Mouse (Mus musculus): Measurements from ENCODE around the gene Tex9. TPM values are rescaled to one million over a fixed set of nuclear protein-coding genes. Genes with fewer than 3 reads are reported as not detected.
A peak's percentile ranks its signal among the peaks of the same experiment; 100 is the strongest.

The Tex9 gene
- polyA plus RNA-seq, 1 experiment from 2014 or later = 2.4 TPM

DNA sequence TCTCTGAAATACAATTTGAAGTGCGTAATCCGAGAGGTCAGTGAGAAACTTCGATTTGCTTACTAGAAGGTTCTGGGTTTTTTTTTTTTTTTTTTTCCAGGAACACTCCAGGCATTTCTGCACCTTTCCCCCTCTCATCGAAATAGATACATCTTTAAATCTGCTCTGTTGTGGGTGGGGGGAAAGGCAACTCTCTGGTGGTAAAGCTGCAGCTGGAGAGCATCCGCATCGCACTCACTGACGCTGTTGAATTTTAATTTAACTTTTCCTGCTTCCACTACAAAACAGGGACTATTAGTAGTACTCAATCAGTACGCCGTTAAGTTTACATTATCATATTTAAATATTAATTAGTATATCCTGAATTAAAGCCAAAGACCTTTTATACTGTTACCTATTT is 53.3 kb downstream of the Tex9 start:
- peak overlapping the region; percentile 96 for H3K4me2 ChIP-seq (ENCODE audit: low read depth, low read length)
- peaks cover 26% of the 10 kb centered on the region for H3K4me1 ChIP-seq (ENCODE audit: control insufficient read depth, low read depth, low read length)
- whole genome bisulfite sequencing (ENCODE audit: insufficient replicate concordance) = 2% methylated on average over 9 of the region's 9 CpGs
- no peaks in the 10 kb centered on the region for H3K9me3 ChIP-seq (replicated peaks; ENCODE audit: control insufficient read depth, low read length)
- H3K27me3 ChIP-seq (ENCODE audit: control insufficient read depth, insufficient read depth, low read depth, low read length) = no peaks in the 10 kb centered on the region
- peaks cover 7% of the 10 kb centered on the region for H3K36me3 ChIP-seq (ENCODE audit: control insufficient read depth, insufficient read depth)
- H3K4me3 ChIP-seq (ENCODE audit: low read depth, low read length) = peak overlapping the region; percentile 77
- peak overlapping the region; percentile 72 for H3K9ac ChIP-seq (ENCODE audit: low read depth, low read length)
- H3K27ac ChIP-seq (ENCODE audit: low read length) = peak overlapping the region; percentile 87
- no peak for ATAC-seq (ENCODE audit: low read depth)

DNA sequence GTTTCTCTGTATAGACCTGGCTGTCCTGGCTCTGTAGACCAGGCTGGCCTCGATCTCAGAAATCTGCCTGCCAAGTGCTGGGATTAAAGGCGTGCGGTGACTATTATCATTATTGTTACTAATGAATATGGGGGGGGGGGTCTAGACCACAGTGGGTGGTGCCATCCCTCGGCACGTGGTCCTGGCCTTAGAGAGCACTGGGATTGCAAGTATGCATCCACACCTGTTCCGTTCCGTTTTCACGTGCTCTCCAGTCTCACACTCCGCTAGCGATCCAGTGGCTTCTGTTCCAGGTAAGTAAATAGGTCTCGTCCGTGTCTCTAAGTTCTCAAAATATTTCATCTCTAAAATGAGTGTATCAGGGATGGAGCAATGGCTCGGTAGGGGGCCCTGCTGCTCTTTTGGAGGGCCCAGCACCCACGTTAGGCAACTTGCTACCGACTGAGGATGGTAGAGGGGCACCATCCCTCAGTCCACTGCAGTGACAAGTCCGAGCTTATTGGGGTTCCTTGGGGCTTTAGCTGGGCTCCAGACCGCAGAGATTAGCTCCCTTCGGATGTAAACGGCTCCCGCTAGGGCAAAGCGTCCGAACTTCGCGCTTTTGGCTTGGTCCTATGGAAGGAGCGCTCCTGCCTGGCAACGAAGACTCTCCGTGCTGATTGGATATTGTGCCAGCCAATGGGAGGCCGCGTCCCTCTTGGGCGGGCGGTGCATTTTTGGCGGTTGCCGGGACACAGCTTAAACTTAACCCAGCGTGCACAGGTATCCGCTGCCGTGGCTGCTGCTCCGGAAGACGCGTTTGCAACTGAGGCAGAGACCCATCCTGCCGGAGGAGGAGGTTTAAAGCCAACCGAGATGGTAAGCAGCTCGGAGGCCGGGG is 54.0 kb downstream of the Tex9 start, which contains the start of gene Mns1:
Mns1 (plus strand) TSS at position 190 of the 880 bp plus-strand sequence.
- Histone ChIP-seq H3K27ac (ENCODE audit: low read length) (peak within 1 kb of the TSS; percentile 97), H3K9ac (ENCODE audit: low read depth, low read length) (peak within 1 kb of the TSS; percentile 76), H3K4me1 (ENCODE audit: control insufficient read depth, low read depth, low read length) (peaks cover 23% of the 10 kb centered on the region), H3K36me3 (ENCODE audit: control insufficient read depth, insufficient read depth) (peaks cover under 1% of the 10 kb centered on the region; the same call in 1 of the 2 replicates), H3K27me3 (ENCODE audit: control insufficient read depth, insufficient read depth, low read depth, low read length) (no peaks in the 10 kb centered on the region), H3K4me3 (ENCODE audit: low read depth, low read length) (peak within 1 kb of the TSS; percentile 77), H3K9me3 (replicated peaks; ENCODE audit: control insufficient read depth, low read length) (no peaks in the 10 kb centered on the region), H3K4me2 (ENCODE audit: low read depth, low read length) (peak within 1 kb of the TSS; percentile 96)
- peak; percentile 92 for ATAC-seq (ENCODE audit: low read depth)
- WGBS (ENCODE audit: insufficient replicate concordance) = 2% methylated on average over 43 of the region's 43 CpGs

DNA sequence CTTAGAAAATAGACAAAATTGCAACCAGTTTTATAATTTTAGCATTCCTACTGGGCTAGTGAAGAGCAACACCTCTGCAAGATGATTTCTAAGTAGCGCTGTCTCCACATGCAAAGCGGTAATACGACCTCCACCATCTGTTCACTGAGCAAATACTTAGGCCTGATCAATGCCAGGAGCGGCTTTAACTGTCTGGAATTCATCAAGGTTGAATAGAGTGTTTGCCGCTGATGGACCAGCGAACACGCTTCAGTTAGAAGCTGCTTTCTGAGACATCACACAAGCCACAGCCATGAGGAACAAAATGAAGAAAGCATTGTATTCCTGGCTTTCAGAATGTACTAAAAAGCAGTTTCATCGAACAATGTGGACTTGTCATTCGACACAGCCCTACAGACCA is 57.1 kb downstream of the Tex9 start:
- no peak overlapping the region for H3K4me2 ChIP-seq (ENCODE audit: low read depth, low read length)
- no peaks in the 10 kb centered on the region for H3K27me3 ChIP-seq (ENCODE audit: control insufficient read depth, insufficient read depth, low read depth, low read length)
- no peak overlapping the region for H3K9ac ChIP-seq (ENCODE audit: low read depth, low read length)
- ATAC-seq (ENCODE audit: low read depth) = no peak
- peaks cover 6% of the 10 kb centered on the region for H3K4me1 ChIP-seq (ENCODE audit: control insufficient read depth, low read depth, low read length)
- no peaks in the 10 kb centered on the region for H3K36me3 ChIP-seq (ENCODE audit: control insufficient read depth, insufficient read depth)
- no peak overlapping the region for H3K27ac ChIP-seq (ENCODE audit: low read length)
- H3K4me3 ChIP-seq (ENCODE audit: low read depth, low read length) = no peak overlapping the region
- no peaks in the 10 kb centered on the region for H3K9me3 ChIP-seq (replicated peaks; ENCODE audit: control insufficient read depth, low read length)
- WGBS (ENCODE audit: insufficient replicate concordance) = 78% methylated on average over 9 of the region's 9 CpGs

DNA sequence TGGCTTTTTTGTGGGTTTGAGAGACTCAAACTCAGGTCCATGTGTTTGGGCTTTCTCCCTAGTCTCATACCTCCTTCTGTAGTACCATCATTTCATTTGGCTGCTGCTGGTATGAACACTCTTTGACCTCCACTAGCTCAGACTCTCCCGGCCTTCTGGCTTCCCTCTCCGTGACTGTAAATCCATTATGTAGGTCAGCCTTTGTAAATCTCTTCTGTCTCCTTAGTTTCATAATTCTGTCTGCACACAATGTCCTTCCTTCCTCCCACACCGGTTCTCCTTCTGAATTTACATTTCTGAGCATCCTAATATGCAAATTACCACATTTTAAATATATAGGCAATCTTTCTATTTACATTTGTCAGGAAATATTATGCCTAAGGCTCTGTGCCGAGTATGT is 64.2 kb downstream of the Tex9 start:
- Histone ChIP-seq H3K27me3 (ENCODE audit: control insufficient read depth, insufficient read depth, low read depth, low read length) (no peaks in the 10 kb centered on the region), H3K27ac (ENCODE audit: low read length) (no peak overlapping the region), H3K9me3 (replicated peaks; ENCODE audit: control insufficient read depth, low read length) (no peaks in the 10 kb centered on the region), H3K4me2 (ENCODE audit: low read depth, low read length) (no peak overlapping the region), H3K9ac (ENCODE audit: low read depth, low read length) (no peak overlapping the region), H3K36me3 (ENCODE audit: control insufficient read depth, insufficient read depth) (no peaks in the 10 kb centered on the region), H3K4me1 (ENCODE audit: control insufficient read depth, low read depth, low read length) (peaks cover 2% of the 10 kb centered on the region; the same call in 1 of the 2 replicates), H3K4me3 (ENCODE audit: low read depth, low read length) (no peak overlapping the region)
- 51% methylated on average over 4 of the region's 4 CpGs for WGBS (ENCODE audit: insufficient replicate concordance)
- ATAC-seq (ENCODE audit: low read depth) = no peak

DNA sequence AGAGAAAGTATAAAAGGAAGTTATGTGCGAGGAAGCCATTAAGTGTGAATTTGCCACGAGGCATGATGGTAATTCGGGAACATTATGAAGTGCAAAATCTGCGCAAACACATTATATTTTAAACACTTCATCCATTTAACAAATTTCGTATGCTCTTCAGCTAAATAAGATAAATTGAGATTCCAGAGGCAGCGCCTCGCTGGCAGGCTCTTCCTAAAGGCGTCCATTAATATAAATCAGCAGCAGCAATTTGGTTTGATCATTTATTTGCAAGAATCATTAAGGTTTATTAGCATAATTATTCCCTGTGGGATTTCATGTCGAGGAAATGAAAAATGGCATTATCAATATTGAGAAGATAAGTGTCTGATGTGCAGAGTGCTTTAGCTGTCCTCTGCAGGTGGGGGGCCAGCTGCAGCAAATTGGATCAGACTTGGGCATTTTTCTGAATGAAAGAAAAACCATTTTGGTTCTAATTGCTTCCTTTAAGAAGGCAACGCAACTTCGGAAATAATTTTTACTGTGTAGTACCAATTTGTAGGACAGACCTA is 66.6 kb downstream of the Tex9 start:
- Histone ChIP-seq H3K36me3 (ENCODE audit: control insufficient read depth, insufficient read depth) (no peaks in the 10 kb centered on the region), H3K4me1 (ENCODE audit: control insufficient read depth, low read depth, low read length) (peaks cover 14% of the 10 kb centered on the region), H3K27ac (ENCODE audit: low read length) (no peak overlapping the region), H3K4me2 (ENCODE audit: low read depth, low read length) (no peak overlapping the region), H3K9me3 (replicated peaks; ENCODE audit: control insufficient read depth, low read length) (no peaks in the 10 kb centered on the region), H3K27me3 (ENCODE audit: control insufficient read depth, insufficient read depth, low read depth, low read length) (no peaks in the 10 kb centered on the region), H3K4me3 (ENCODE audit: low read depth, low read length) (no peak overlapping the region), H3K9ac (ENCODE audit: low read depth, low read length) (no peak overlapping the region)
- WGBS (ENCODE audit: insufficient replicate concordance) = 71% methylated on average over 11 of the region's 11 CpGs
- no peak for ATAC-seq (ENCODE audit: low read depth)

DNA sequence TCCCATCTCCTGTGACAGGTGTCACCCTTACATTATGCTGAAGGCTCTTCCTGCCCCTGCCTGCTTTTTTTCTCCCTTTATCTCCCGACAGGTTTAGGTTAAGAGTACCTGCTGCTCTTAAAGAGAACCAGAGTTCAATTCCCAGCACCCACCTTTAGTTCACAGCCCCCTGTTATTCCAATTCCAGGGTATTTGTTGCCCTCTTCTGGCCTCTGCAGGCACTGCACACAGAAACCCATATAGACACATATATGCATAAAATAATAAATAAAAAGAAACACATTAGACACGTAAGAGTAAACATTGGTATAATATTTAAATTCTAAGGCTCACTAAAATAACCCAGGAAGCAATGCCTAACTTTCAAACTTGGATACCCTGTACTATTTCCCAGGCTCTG is 69.3 kb downstream of the Tex9 start:
- H3K4me1 ChIP-seq (ENCODE audit: control insufficient read depth, low read depth, low read length) = peaks cover 24% of the 10 kb centered on the region
- no peak for ATAC-seq (ENCODE audit: low read depth)

DNA sequence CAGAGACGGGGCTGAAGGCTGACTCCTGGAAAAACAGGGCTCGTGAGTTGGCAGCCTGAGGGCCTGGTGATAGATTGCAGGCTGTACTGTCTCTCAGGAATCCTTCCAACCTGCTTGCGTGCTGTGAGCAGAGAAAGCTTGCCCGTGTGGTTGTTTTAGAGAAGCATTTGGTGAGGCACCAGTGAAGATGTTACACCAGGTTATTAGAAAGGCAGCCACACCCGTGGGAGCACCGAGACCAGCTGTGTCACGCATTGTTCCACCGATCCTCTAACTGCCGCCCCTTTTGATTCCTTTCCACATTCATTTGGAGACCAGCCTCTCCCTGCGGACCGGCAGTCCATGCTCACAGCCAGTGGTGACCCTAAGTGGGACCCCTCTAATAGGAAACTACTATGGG is 69.7 kb downstream of the Tex9 start:
- no peaks in the 10 kb centered on the region for H3K27me3 ChIP-seq (ENCODE audit: control insufficient read depth, insufficient read depth, low read depth, low read length)
- no peaks in the 10 kb centered on the region for H3K36me3 ChIP-seq (ENCODE audit: control insufficient read depth, insufficient read depth)
- no peak overlapping the region for H3K9ac ChIP-seq (ENCODE audit: low read depth, low read length)
- no peak overlapping the region for H3K27ac ChIP-seq (ENCODE audit: low read length)
- H3K4me3 ChIP-seq (ENCODE audit: low read depth, low read length) = no peak overlapping the region
- WGBS (ENCODE audit: insufficient replicate concordance) = 66% methylated on average over 11 of the region's 11 CpGs
- no peaks in the 10 kb centered on the region for H3K9me3 ChIP-seq (replicated peaks; ENCODE audit: control insufficient read depth, low read length)
- H3K4me1 ChIP-seq (ENCODE audit: control insufficient read depth, low read depth, low read length) = peaks cover 24% of the 10 kb centered on the region
- H3K4me2 ChIP-seq (ENCODE audit: low read depth, low read length) = no peak overlapping the region
- no peak for ATAC-seq (ENCODE audit: low read depth)

More for the DNA sequence above, 69.3 kb downstream of the Tex9 start:
- H3K36me3 ChIP-seq (ENCODE audit: control insufficient read depth, insufficient read depth) = no peaks in the 10 kb centered on the region
- no peak overlapping the region for H3K4me2 ChIP-seq (ENCODE audit: low read depth, low read length)
- H3K27me3 ChIP-seq (ENCODE audit: control insufficient read depth, insufficient read depth, low read depth, low read length) = no peaks in the 10 kb centered on the region
- H3K9me3 ChIP-seq (replicated peaks; ENCODE audit: control insufficient read depth, low read length) = no peaks in the 10 kb centered on the region
- no peak overlapping the region for H3K4me3 ChIP-seq (ENCODE audit: low read depth, low read length)
- no peak overlapping the region for H3K9ac ChIP-seq (ENCODE audit: low read depth, low read length)
- 79% methylated on average over 2 of the region's 2 CpGs for WGBS (ENCODE audit: insufficient replicate concordance)
- no peak overlapping the region for H3K27ac ChIP-seq (ENCODE audit: low read length)

DNA sequence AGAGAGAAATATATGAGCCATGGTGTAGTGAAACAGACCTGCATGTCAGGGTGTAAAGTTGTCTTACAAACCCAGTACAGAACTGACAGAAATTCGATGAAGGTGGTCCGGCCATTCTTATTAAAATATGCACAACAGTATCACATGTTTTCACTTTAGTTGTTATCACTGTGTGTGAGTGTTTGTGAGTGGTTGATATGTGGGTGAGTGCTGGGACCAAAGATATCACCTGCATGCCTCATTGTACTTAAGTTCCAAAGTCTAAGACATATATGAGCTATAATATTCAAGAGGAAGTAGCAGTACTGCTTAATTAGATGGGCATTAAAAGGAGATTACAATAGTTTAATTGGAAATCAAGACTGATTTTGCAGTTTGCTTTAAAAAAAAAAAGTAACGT is 71.5 kb downstream of the Tex9 start:
- Histone ChIP-seq H3K27ac (ENCODE audit: low read length) (no peak overlapping the region), H3K4me1 (ENCODE audit: control insufficient read depth, low read depth, low read length) (peaks cover 22% of the 10 kb centered on the region), H3K4me2 (ENCODE audit: low read depth, low read length) (peak overlapping the region; percentile 15; the same call in 1 of the 2 replicates), H3K9ac (ENCODE audit: low read depth, low read length) (no peak overlapping the region), H3K36me3 (ENCODE audit: control insufficient read depth, insufficient read depth) (no peaks in the 10 kb centered on the region), H3K27me3 (ENCODE audit: control insufficient read depth, insufficient read depth, low read depth, low read length) (no peaks in the 10 kb centered on the region), H3K4me3 (ENCODE audit: low read depth, low read length) (no peak overlapping the region), H3K9me3 (replicated peaks; ENCODE audit: control insufficient read depth, low read length) (no peaks in the 10 kb centered on the region)
- peak; percentile 78 for ATAC-seq (ENCODE audit: low read depth)
- 40% methylated on average over 3 of the region's 3 CpGs for WGBS (ENCODE audit: insufficient replicate concordance)

DNA sequence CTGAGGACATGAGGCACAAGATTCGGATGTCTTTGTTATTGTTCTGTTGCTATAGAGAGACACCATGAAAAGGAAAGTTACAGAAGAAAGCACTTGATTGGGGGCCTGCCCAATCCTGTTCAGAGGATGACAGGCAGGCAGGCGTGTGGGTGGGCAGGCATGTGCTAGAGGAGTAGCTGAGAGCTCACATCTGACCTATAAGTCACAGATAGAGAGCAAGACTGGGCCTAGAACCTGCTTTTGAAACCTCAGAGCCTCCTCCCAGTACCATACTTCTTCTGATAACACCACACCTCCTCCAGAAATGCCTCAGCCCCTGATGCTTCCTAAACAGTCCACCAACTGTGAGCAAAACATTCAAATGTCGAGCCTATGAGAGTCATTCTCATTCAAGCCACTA is 73.6 kb downstream of the Tex9 start:
- 54% methylated on average over 3 of the region's 3 CpGs for WGBS (ENCODE audit: insufficient replicate concordance)
- Histone ChIP-seq H3K36me3 (ENCODE audit: control insufficient read depth, insufficient read depth) (no peaks in the 10 kb centered on the region), H3K9me3 (replicated peaks; ENCODE audit: control insufficient read depth, low read length) (no peaks in the 10 kb centered on the region), H3K27me3 (ENCODE audit: control insufficient read depth, insufficient read depth, low read depth, low read length) (no peaks in the 10 kb centered on the region), H3K4me1 (ENCODE audit: control insufficient read depth, low read depth, low read length) (peaks cover 22% of the 10 kb centered on the region), H3K9ac (ENCODE audit: low read depth, low read length) (no peak overlapping the region), H3K27ac (ENCODE audit: low read length) (peak overlapping the region; percentile 18; the same call in 1 of the 2 replicates), H3K4me3 (ENCODE audit: low read depth, low read length) (no peak overlapping the region), H3K4me2 (ENCODE audit: low read depth, low read length) (no peak overlapping the region)
- ATAC-seq (ENCODE audit: low read depth) = peak; percentile 67; the same call in 1 of the 2 replicates

Data from liver, embryonic 16.5 days (tissue).